Mouse (Mus musculus) CD4-positive, CD25-positive, alpha-beta regulatory T cell, adult 4 months (primary cell): ENCODE results near the gene Nudt13. TPM values are rescaled to one million over a fixed set of nuclear protein-coding genes. Genes with fewer than 3 reads are reported as not detected.

Source experiments
- ATAC-seq: one replicate; pipeline ENCODE4 v1.8.0; 2017
- polyA plus RNA-seq, 2 experiments: library from polyadenylated mRNA; unstranded; fragments of 100-300 nt; shearing (Covaris generic); gene quantifications; one replicate each; pipeline ENCODE4 v1.2.1; 2017

Gene Nudt13
- polyA plus RNA-seq, 2 experiments from 2014 or later = 25.3 to 30.3 TPM

DNA sequence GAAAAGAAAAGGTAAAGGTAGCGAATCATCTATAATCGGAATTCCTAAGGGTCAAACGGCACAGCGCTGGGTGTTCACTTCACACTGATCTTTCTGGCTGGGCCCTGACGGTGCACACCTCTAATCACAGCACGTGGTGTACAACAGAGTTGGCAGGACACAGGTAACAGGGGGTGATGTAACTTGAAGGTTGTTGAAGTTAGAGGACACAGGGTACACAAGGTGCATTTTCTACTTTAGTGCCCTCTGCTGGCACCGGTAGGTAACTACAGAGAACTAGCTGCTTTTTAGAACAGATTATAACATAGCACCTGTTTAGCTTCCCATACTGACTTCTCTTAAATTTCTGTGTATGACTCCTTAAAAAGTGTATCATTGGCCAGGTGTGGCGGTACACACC, 45.7 kb downstream of the Nudt13 start:
- ATAC-seq = peak; percentile 71

DNA sequence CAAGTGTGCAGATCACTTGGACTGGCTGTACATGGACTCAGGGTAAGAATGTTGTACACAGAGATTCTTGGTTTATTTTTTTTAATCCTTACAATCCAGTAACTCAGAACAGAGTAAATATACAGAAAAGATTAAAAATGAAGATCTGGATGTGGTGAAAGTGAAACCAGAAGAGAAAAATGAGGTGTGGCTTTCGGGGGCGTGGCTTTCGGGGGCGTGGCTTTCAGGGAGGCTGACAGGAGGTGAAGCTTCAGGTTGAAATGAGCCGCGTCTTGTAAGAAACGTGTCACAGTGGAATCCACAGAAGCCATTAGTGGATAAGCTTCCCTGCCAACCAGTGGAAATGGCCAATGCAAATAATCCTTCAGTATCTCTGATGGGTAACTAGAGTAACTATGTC, 46.4 kb downstream of the Nudt13 start:
- ATAC-seq = peak; percentile 86

DNA sequence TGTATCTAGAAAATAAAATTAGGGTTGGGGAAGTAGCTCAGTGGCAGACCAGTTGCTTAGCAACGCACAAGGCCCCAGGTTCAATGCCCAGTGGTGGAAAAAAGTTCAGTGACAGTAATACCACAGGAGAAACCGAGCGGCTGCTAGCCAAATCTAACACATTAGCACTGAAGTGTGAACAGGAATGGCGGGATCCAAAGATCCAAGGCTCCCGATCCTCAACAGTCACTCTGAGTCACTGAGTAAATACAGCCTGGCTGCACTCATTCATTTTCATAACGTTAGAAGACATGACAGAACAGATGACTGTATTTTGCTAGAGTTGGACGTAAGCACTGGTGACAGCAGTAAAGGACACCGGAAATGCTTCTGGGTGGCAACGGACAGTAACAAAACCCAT, 51.4 kb downstream of the Nudt13 start:
- ATAC-seq = no peak

DNA sequence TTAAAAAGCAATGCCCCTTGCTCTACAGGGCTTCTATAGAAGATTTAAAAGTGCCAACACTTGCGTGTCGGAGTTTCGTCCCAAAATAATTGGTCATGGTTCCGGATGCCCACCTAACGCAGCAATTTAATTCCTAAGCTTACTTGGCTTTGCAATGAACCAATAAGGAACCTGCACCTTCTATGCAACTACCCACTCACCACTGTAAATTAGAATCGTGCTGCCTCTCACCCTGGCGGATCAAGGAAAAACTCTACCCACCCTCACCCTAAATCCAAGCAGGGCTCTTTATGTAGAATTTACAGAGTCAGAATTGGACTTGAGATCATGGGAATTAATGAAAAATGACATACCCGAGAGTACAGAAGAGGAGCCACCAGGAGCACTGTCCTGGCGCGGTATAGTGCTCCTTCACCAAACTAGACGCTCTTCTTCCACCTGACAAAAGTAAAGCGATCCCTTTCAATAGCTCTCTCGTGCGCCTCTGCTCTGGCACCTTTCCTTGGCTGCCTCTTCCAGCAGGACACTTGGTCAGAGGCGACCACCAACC, 53.0 kb downstream of the Nudt13 start:
- ATAC-seq = peak; percentile 58

DNA sequence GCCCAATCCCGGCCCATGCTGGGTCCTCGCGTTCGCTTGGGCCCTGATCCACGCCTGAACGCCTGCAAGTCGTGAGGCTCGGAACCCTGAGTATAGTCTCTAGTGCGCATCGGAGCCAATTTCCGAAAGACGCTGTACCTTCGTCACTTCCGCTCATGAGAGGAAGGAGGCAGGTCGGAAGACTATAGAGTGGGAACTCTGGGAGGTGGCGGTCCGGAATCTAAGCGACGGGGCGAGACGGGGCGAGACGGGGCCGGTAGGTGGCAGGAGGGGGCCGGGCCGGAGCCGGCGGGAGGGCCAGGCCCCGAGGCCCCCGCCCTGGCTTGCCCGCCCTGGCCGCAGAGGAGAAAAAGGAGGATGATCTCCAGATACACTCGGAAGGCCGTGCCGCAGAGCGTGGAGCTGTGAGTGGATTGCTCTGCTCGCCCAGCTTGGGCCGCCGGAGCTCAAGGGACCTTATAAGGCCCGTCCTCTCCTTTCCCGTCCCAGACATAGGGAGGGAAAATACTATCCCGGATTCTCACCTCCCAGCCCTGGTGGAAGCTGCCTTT, 53.6 kb downstream of the Nudt13 start, which contains the start of the genes Ecd and Fam149b:
Ecd (minus strand) TSS at position 131 of the 551 bp plus-strand sequence.
Fam149b (plus strand) TSS at position 172 of the 551 bp plus-strand sequence.
- peak; percentile 96 for ATAC-seq

DNA sequence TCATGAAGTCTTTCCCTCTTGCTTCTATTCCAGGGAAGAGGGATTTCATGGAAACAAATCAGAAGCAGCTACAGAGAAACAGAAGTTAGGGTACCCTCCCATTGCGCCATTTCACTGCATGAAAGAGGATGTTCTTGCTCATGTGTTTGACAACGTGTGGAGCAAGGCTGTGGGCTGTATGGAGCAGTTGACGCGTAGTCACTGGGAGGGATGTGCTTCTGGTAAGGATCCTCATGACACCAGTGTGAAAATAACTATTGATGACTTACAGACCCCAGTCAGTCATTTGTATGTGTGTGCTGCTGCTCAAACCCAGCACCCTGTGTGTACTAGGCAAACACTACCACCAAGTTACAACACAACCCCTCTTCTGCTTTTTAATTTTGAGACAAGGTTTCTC, 68.7 kb downstream of the Nudt13 start:
- no peak for ATAC-seq

Other genes starting within 250 kb of the Nudt13 start
- gene Saysd1, start 156.2 kb upstream of the Nudt13 start, polyA plus RNA-seq = 10 to 100 TPM; 23.8 to 34.8 TPM
- 1 to 10 TPM; 1.3 to 4.4 TPM for gene Kcnk5, start 112.9 kb upstream of the Nudt13 start, polyA plus RNA-seq
- not detected for gene Kcnk16, start 25.5 kb upstream of the Nudt13 start, polyA plus RNA-seq
- 10 to 100 TPM; 70.5 to 80.7 TPM for gene Ecd, start 53.4 kb downstream of the Nudt13 start, polyA plus RNA-seq
- gene Fam149b, start 53.5 kb downstream of the Nudt13 start, polyA plus RNA-seq = 10 to 100 TPM; 67.6 to 71.9 TPM
- gene Dnajc9, start 94.2 kb downstream of the Nudt13 start, polyA plus RNA-seq = 100 to 1,000 TPM; 145 to 195 TPM
- 100 to 1,000 TPM in 1 of 2 experiments, 10 to 100 TPM in 1; 99.8 to 106 TPM for gene Mrps16, start 98.9 kb downstream of the Nudt13 start, polyA plus RNA-seq
- gene Cfap70, start 157.5 kb downstream of the Nudt13 start, polyA plus RNA-seq = not detected
- gene Anxa7, start 185.4 kb downstream of the Nudt13 start, polyA plus RNA-seq = 10 to 100 TPM; 60.1 to 71.0 TPM
- gene Mss51, start 202.2 kb downstream of the Nudt13 start, polyA plus RNA-seq = 1 to 10 TPM; 1.5 to 3.5 TPM